Mouse (Mus musculus) stomach, embryonic 15.5 days (tissue): Measurements from ENCODE around the gene Olfr348. TPM values are rescaled to one million over a fixed set of nuclear protein-coding genes. Genes with fewer than 3 reads are reported as not detected.

Experiments used
- ATAC-seq: fragments of 200-750 bp; cut with Nextera tagmentation; 2 replicates; pipeline ENCODE4 v1.8.0; 2017; ENCODE audit warnings: low read depth, moderate number of reproducible peaks, moderate TSS enrichment; ENCODE audit not compliant: insufficient read depth, low FRiP score
- H3K27ac ChIP-seq: fragments of 300-500 bp; sonication (generic); 2 replicates; pipeline ENCODE4 v1.5.1; 2015; ENCODE audit warnings: mild to moderate bottlenecking, inconsistent platforms
- H3K27me3 ChIP-seq: fragments of 300-500 bp; sonication (generic); replicated peaks from 2 replicates; pipeline ENCODE4 v1.6.1; 2015; ENCODE audit warnings: inconsistent platforms
- H3K36me3 ChIP-seq: fragments of 300-500 bp; sonication (generic); 2 replicates; pipeline ENCODE4 v1.6.1; 2015; ENCODE audit warnings: inconsistent platforms
- H3K4me1 ChIP-seq: fragments of 300-500 bp; sonication (generic); 2 replicates; pipeline ENCODE4 v1.6.1; 2015; ENCODE audit warnings: inconsistent platforms
- H3K4me2 ChIP-seq: fragments of 300-500 bp; sonication (generic); 2 replicates; pipeline ENCODE4 v1.6.1; 2015; ENCODE audit warnings: mild to moderate bottlenecking, inconsistent platforms
- H3K4me3 ChIP-seq: fragments of 300-500 bp; sonication (generic); replicated peaks from 2 replicates; pipeline ENCODE4 v1.5.1; 2015; ENCODE audit warnings: inconsistent platforms
- H3K9ac ChIP-seq: fragments of 300-500 bp; sonication (generic); 2 replicates; pipeline ENCODE4 v1.6.1; 2015; ENCODE audit warnings: inconsistent platforms
- H3K9me3 ChIP-seq: fragments of 300-500 bp; sonication (generic); 2 replicates; pipeline ENCODE4 v1.6.1; 2016; ENCODE audit warnings: inconsistent platforms
- WGBS: fragments of 180-500 bp; shearing (Covaris S2); methylation state at CpG from one replicate; pipeline ENCODE4 v1.1.7; 2015; 5-methylcytosine and 5-hydroxymethylcytosine counted together
- polyA plus RNA-seq: library from polyadenylated mRNA; unstranded; fragments of >200 nt; fragmentation: Nextera tagmentation; extraction: Ambion mirVana; gene quantifications from 2 replicates; pipeline ENCODE4 v1.2.1, GENCODE M21; 2015

Gene Olfr348
- polyA plus RNA-seq, result not detected in 2 replicates

DNA sequence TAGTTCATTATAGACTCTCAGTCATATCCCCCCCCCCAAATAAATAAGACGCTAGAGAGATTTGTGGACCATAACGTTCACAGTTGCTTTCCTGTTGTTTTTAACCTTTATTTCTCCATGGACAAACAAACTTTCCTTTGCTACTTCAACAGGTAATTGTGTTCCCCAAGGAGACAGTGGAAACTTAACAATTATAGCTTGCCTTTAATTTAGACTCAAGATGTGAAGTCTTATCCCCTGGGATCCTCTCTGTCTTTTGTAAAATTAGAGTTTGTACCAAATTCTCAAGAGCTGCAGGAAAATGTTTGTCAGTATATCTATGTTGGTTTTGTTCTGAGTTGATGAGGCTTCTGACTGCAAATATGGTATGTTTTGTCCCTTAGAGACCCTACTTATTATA is at the start of gene Olfr348:
Olfr348 (plus strand) TSS at position 301 of the 400 bp plus-strand sequence.
- H3K9ac ChIP-seq, result no peak within 1 kb of the TSS
- no peaks in the 10 kb centered on the region for H3K27me3 ChIP-seq
- H3K27ac ChIP-seq, result no peak within 1 kb of the TSS
- ATAC-seq, result no peak
- no peaks in the 10 kb centered on the region for H3K4me1 ChIP-seq
- 68% methylated on average over 2 of the region's 2 CpGs for WGBS
- H3K4me2 ChIP-seq, result no peak within 1 kb of the TSS
- no peaks in the 10 kb centered on the region for H3K36me3 ChIP-seq
- H3K4me3 ChIP-seq, result no peak within 1 kb of the TSS
- H3K9me3 ChIP-seq, result no peaks in the 10 kb centered on the region

DNA sequence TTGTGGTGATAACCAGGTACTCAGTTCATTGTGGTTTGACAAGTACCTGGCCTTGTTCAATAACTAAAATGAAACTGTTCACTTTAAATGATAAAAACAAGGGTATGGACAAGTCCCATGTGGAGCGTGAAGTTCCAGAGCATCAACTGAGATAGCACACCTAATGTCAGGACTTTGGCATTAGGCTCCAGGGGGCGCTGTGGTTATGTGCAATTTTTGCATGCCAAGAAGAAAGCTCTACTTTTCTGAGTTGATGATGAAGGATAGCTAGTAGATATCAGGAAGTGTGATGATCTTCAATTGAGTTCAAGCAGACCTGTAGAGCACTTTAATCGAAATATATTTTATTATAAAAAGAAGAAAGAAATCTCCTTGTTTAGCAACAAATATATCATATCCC is 47.9 kb upstream of the Olfr348 start:
- Histone ChIP-seq H3K27me3 (no peaks in the 10 kb centered on the region), H3K36me3 (no peaks in the 10 kb centered on the region), H3K4me2 (no peak overlapping the region), H3K9me3 (no peaks in the 10 kb centered on the region), H3K9ac (no peak overlapping the region), H3K4me1 (no peaks in the 10 kb centered on the region), H3K27ac (no peak overlapping the region), H3K4me3 (no peak overlapping the region)
- ATAC-seq, result no peak
- 57% methylated on average over 3 of the region's 3 CpGs for WGBS

DNA sequence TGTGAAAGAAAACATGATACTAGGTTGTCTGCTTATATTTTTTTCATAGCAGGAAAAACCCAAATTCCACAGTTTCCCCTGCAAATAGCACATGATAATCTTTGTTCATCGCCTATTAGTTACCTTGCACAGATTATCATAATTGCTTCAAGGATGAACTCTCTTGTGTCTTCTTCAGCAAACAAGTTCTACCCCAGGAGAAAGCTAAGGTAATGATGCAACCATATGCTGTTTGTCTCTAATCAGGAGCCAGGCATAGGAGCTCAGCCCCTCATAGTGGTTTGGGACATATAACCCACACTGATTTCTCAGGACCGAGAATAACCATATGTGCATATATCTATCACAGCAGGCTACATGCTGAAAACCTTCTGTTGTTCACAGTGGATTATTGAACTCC is 6.2 kb downstream of the Olfr348 start, which contains the start of gene Olfr50:
Olfr50 (plus strand) TSS at position 301 of the 400 bp plus-strand sequence.
- H3K9me3 ChIP-seq, result no peaks in the 10 kb centered on the region
- H3K4me3 ChIP-seq, result no peak within 1 kb of the TSS
- H3K9ac ChIP-seq, result no peak within 1 kb of the TSS
- H3K4me2 ChIP-seq, result no peak within 1 kb of the TSS
- WGBS, result 77% methylated on average over 2 of the region's 2 CpGs
- no peaks in the 10 kb centered on the region for H3K36me3 ChIP-seq
- H3K27me3 ChIP-seq, result no peaks in the 10 kb centered on the region
- no peak within 1 kb of the TSS for H3K27ac ChIP-seq
- ATAC-seq, result no peak
- H3K4me1 ChIP-seq, result no peaks in the 10 kb centered on the region

GRCm38 (mm10) chr2:36816932-36817331 is 32.9 kb downstream of the Olfr348 start, which contains the start of gene Olfr3:
Gene Olfr3 (minus strand): TSS chr2:36817032.
- no peak for ATAC-seq
- 76% methylated on average over 1 of the region's 1 CpGs for WGBS

More at GRCm38 (mm10) chr2:36816932-36817331, 32.9 kb downstream of the Olfr348 start, which contains the start of gene Olfr3:
- Histone ChIP-seq H3K9me3 (no peaks in the 10 kb centered on the region), H3K4me1 (no peaks in the 10 kb centered on the region), H3K36me3 (no peaks in the 10 kb centered on the region), H3K9ac (no peak within 1 kb of the TSS), H3K27me3 (no peaks in the 10 kb centered on the region), H3K27ac (no peak within 1 kb of the TSS), H3K4me2 (no peak within 1 kb of the TSS), H3K4me3 (no peak within 1 kb of the TSS)

Other genes with a start within 250 kb of the Olfr348 start
- gene Olfr344, start 217.6 kb upstream of the Olfr348 start, polyA plus RNA-seq, result not detected in 2 replicates
- not detected in 2 replicates for gene Olfr345, start 144.2 kb upstream of the Olfr348 start, polyA plus RNA-seq
- gene Olfr346, start 98.5 kb upstream of the Olfr348 start, polyA plus RNA-seq, result not detected in 2 replicates
- gene Olfr347, start 52.4 kb upstream of the Olfr348 start, polyA plus RNA-seq, result not detected in 2 replicates
- not detected in 2 replicates for gene Olfr50, start 6.3 kb downstream of the Olfr348 start, polyA plus RNA-seq
- not detected in 2 replicates for gene Olfr3, start 32.8 kb downstream of the Olfr348 start, polyA plus RNA-seq
- not detected in 2 replicates for gene Olfr350, start 62.0 kb downstream of the Olfr348 start, polyA plus RNA-seq
- not detected in 2 replicates for gene Olfr351, start 78.4 kb downstream of the Olfr348 start, polyA plus RNA-seq
- not detected in 2 replicates for gene Olfr352, start 84.2 kb downstream of the Olfr348 start, polyA plus RNA-seq
- not detected in 2 replicates for gene Olfr353, start 108.7 kb downstream of the Olfr348 start, polyA plus RNA-seq
- gene Olfr354, start 121.4 kb downstream of the Olfr348 start, polyA plus RNA-seq, result not detected in 2 replicates
- gene Olfr355, start 144.6 kb downstream of the Olfr348 start, polyA plus RNA-seq, result not detected in 2 replicates
- gene Olfr356, start 152.8 kb downstream of the Olfr348 start, polyA plus RNA-seq, result not detected in 2 replicates
- gene Olfr357, start 209.6 kb downstream of the Olfr348 start, polyA plus RNA-seq, result not detected in 2 replicates
- not detected in 2 replicates for gene Olfr358, start 225.1 kb downstream of the Olfr348 start, polyA plus RNA-seq